Mouse (Mus musculus): Measurements from ENCODE around the gene Gdf11. TPM values are rescaled to one million over a fixed set of nuclear protein-coding genes. Genes with fewer than 3 reads are reported as not detected.
A peak's percentile ranks its signal among the peaks of the same experiment; 100 is the strongest.

Gdf11 gene
- polyA plus RNA-seq, 1 experiment from 2014 or later, result 2.8 TPM

GRCm38 (mm10) chr10:128933574-128933973 is 42.1 kb upstream of the Gdf11 start, which contains the start of gene Itga7:
Gene Itga7, plus strand, starts transcription at chr10:128933818.
- Histone ChIP-seq H3K4me3 (replicated peaks; ENCODE audit: low read length) (peak within 1 kb of the TSS; percentile 48), H3K27me3 (ENCODE audit: control insufficient read depth, insufficient read depth, low read length) (peaks cover 48% of the 10 kb centered on the region), H3K27ac (ENCODE audit: low read length) (no peak within 1 kb of the TSS), H3K36me3 (ENCODE audit: control insufficient read depth, insufficient read depth, low read length) (no peaks in the 10 kb centered on the region), H3K9me3 (replicated peaks; ENCODE audit: control insufficient read depth, low read length) (no peaks in the 10 kb centered on the region), H3K4me2 (ENCODE audit: low read depth, low read length) (peak within 1 kb of the TSS; percentile 73), H3K4me1 (ENCODE audit: control insufficient read depth, insufficient read depth, low read length) (no peaks in the 10 kb centered on the region; the same call in 1 of the 2 replicates), H3K9ac (ENCODE audit: low read length) (peak within 1 kb of the TSS; percentile 49)
- peak; percentile 72 for ATAC-seq (ENCODE audit: insufficient read depth, low FRiP score)
- under 1% methylated on average over 26 of the region's 26 CpGs for WGBS

DNA sequence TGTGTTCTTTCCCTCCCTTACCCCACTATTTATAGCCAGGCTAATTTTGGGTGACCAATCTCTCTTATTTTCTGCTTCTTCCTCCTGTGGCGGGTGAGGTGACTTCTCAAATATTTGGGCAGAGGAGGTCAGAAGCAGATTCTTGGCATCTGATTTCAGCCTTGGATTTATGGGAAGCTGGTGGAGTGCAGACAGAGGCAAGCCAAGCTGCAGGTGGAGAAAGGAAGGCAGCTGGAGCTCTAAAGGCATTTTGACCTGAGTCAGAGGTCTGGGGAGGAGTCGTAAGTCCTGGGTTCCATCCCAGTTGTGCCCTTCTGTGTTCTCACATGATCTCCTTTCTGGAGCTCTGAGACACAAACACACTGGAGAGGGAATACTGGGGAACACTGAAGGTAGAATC is 39.9 kb upstream of the Gdf11 start:
- Histone ChIP-seq H3K4me1 (ENCODE audit: control insufficient read depth, insufficient read depth, low read length) (no peaks in the 10 kb centered on the region), H3K9me3 (replicated peaks; ENCODE audit: control insufficient read depth, low read length) (no peaks in the 10 kb centered on the region), H3K27ac (ENCODE audit: low read length) (no peak overlapping the region), H3K9ac (ENCODE audit: low read length) (no peak overlapping the region), H3K36me3 (ENCODE audit: control insufficient read depth, insufficient read depth, low read length) (no peaks in the 10 kb centered on the region), H3K4me3 (replicated peaks; ENCODE audit: low read length) (no peak overlapping the region), H3K4me2 (ENCODE audit: low read depth, low read length) (no peak overlapping the region), H3K27me3 (ENCODE audit: control insufficient read depth, insufficient read depth, low read length) (peaks cover 47% of the 10 kb centered on the region)
- ATAC-seq (ENCODE audit: insufficient read depth, low FRiP score), result no peak
- WGBS, result 52% methylated on average over 2 of the region's 2 CpGs

DNA sequence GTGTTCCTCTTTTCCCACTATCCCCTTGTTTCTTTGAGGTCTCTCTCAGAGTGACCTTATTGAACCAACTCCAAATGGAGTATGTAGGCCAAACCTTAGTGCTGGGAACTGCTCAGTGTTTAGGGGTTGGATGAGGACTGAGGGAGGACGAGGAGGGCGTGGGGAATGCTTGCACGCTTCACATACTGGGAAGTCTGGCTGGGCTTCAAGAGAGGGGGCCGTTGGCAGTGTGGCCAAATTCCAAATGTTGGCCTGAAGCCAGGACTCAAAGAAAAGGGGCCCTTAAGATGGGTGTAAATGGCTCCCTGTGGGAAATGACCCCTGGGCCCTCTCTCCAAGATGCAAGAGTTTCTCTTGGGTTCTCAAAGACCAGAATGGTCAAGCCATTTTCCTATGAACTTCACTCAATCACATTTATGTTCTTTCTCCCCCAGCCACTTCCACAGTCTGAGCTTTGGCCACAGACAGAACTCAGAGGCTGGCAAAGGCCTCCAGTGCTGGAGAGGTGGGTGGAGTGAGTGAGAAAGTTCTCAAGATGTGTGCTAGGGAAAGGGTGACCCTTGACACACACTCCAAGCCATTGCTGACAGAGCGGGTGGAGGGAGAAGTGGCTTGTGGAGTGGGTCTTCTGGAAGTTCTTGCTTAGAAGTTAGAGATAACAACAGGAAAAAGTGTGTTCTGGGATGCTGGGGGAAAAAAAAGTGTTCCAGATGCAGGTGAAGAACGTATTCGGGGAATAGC is 38.3 kb upstream of the Gdf11 start:
- WGBS, result 65% methylated on average over 7 of the region's 7 CpGs
- H3K4me1 ChIP-seq (ENCODE audit: control insufficient read depth, insufficient read depth, low read length), result no peaks in the 10 kb centered on the region

DNA sequence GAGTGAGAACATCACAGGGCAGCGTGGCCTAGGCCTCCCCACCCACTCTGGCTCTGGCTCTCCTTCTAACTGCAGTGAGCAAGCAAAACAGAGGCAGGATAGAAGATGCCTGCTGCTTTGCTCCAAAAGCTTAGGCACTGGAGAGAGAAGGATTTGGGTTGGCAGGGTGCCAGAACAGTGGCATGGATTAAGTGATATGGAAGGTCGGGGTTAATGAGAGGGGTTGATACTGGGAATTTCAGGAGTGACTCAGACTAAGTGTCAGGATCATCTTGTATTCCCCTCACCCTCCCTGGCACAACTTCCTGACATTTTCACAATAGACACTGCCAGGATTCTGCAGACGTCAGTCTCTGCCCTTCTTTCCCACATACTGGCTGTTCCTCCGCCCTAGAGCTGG is 36.8 kb upstream of the Gdf11 start:
- 0 out of 2 replicates have a peak overlapping the region, but pooled peaks have one; percentile 5 for H3K9ac ChIP-seq (ENCODE audit: low read length)
- no peak for ATAC-seq (ENCODE audit: insufficient read depth, low FRiP score)
- no peak overlapping the region for H3K4me3 ChIP-seq (replicated peaks; ENCODE audit: low read length)
- peaks cover 19% of the 10 kb centered on the region for H3K27me3 ChIP-seq (ENCODE audit: control insufficient read depth, insufficient read depth, low read length)
- peaks cover 8% of the 10 kb centered on the region for H3K4me1 ChIP-seq (ENCODE audit: control insufficient read depth, insufficient read depth, low read length)
- 32% methylated on average over 4 of the region's 4 CpGs for WGBS
- no peak overlapping the region for H3K27ac ChIP-seq (ENCODE audit: low read length)
- no peaks in the 10 kb centered on the region for H3K36me3 ChIP-seq (ENCODE audit: control insufficient read depth, insufficient read depth, low read length)
- H3K4me2 ChIP-seq (ENCODE audit: low read depth, low read length), result no peak overlapping the region
- no peaks in the 10 kb centered on the region for H3K9me3 ChIP-seq (replicated peaks; ENCODE audit: control insufficient read depth, low read length)

More for the DNA sequence above, 38.3 kb upstream of the Gdf11 start:
- Histone ChIP-seq H3K9ac (ENCODE audit: low read length) (no peak overlapping the region), H3K27ac (ENCODE audit: low read length) (no peak overlapping the region), H3K9me3 (replicated peaks; ENCODE audit: control insufficient read depth, low read length) (no peaks in the 10 kb centered on the region), H3K27me3 (ENCODE audit: control insufficient read depth, insufficient read depth, low read length) (peaks cover 33% of the 10 kb centered on the region), H3K4me2 (ENCODE audit: low read depth, low read length) (no peak overlapping the region), H3K36me3 (ENCODE audit: control insufficient read depth, insufficient read depth, low read length) (no peaks in the 10 kb centered on the region), H3K4me3 (replicated peaks; ENCODE audit: low read length) (no peak overlapping the region)
- peak; percentile 30; the same call in 1 of the 2 replicates for ATAC-seq (ENCODE audit: insufficient read depth, low FRiP score)

DNA sequence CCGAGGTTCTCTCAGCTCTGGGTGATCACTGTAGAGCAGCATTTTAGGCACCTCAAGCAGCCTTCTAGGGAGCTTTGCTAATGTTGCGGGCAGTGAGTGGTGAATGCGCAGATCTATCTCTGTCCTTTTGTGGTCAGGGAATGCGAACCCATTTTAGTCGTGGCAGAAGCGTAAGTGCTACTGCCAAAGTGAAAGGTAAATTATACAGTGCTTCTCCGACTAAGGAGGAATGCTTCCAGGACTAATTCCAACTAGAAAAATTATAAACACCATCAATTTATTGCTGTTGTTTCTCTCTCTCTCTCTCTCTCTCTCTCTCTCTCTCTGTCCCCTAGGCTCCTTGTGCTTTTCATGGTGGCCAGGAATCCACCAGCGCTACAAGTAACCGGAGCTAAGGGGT is 32.4 kb upstream of the Gdf11 start, which contains the start of gene Bloc1s1:
TSS of gene Bloc1s1 (minus strand) at position 101 of the 400 bp plus-strand sequence.
- peak within 1 kb of the TSS; percentile 81 for H3K4me3 ChIP-seq (replicated peaks; ENCODE audit: low read length)
- WGBS, result 53% methylated on average over 9 of the region's 9 CpGs
- peak within 1 kb of the TSS; percentile 97 for H3K27ac ChIP-seq (ENCODE audit: low read length)
- peak within 1 kb of the TSS; percentile 87 for H3K9ac ChIP-seq (ENCODE audit: low read length)
- H3K9me3 ChIP-seq (replicated peaks; ENCODE audit: control insufficient read depth, low read length), result no peaks in the 10 kb centered on the region
- peaks cover 45% of the 10 kb centered on the region for H3K4me1 ChIP-seq (ENCODE audit: control insufficient read depth, insufficient read depth, low read length)
- no peaks in the 10 kb centered on the region; the same call in 1 of the 2 replicates for H3K27me3 ChIP-seq (ENCODE audit: control insufficient read depth, insufficient read depth, low read length)
- no peak for ATAC-seq (ENCODE audit: insufficient read depth, low FRiP score)
- peak within 1 kb of the TSS; percentile 79 for H3K4me2 ChIP-seq (ENCODE audit: low read depth, low read length)
- H3K36me3 ChIP-seq (ENCODE audit: control insufficient read depth, insufficient read depth, low read length), result no peaks in the 10 kb centered on the region

DNA sequence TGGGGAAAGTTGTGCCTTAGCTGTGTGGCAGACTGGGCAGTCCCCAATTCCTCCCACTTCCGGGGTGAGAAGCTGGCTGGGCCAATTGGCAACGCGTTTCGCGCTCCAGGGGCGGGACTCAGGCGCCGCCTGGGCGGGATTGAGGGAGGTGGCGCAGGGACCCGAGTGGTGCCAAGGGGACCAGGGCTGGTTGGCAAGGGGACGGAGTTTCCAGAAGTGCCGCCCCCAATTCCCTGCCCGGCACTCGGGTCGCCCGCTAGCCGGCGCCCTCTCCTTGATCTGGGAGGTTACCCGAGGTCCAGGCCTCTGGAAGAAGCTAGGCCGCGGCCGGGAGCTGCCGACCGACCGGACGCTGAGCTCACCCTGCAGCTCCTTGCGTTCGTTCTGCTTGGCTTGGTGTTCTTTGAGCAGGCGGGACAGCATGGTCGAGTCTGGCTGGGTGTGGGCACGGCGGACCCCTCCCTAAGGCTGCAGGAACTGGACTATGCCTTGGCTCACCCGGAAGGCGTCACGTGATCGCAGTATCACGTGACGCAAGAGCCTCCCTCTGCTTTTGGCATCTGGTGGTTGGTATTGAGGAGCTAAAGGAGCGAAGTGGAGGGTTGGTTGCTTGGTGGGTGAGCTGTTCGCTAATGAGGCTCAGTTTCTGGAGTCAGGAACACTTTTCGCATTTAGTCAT is 31.6 kb upstream of the Gdf11 start:
- peak overlapping the region; percentile 79 for H3K4me2 ChIP-seq (ENCODE audit: low read depth, low read length)
- H3K27ac ChIP-seq (ENCODE audit: low read length), result peak overlapping the region; percentile 97
- ATAC-seq (ENCODE audit: insufficient read depth, low FRiP score), result peak; percentile 93
- no peaks in the 10 kb centered on the region for H3K36me3 ChIP-seq (ENCODE audit: control insufficient read depth, insufficient read depth, low read length)
- peak overlapping the region; percentile 87 for H3K9ac ChIP-seq (ENCODE audit: low read length)
- no peaks in the 10 kb centered on the region for H3K9me3 ChIP-seq (replicated peaks; ENCODE audit: control insufficient read depth, low read length)
- H3K4me1 ChIP-seq (ENCODE audit: control insufficient read depth, insufficient read depth, low read length), result peaks cover 51% of the 10 kb centered on the region
- 1% methylated on average over 42 of the region's 42 CpGs for WGBS
- no peaks in the 10 kb centered on the region for H3K27me3 ChIP-seq (ENCODE audit: control insufficient read depth, insufficient read depth, low read length)
- H3K4me3 ChIP-seq (replicated peaks; ENCODE audit: low read length), result peak overlapping the region; percentile 81

GRCm38 (mm10) chr10:128922822-128923012 is 31.2 kb upstream of the Gdf11 start, which contains the start of gene Rdh5:
Gene Rdh5, minus strand, starts transcription at chr10:128922888.
- peak within 1 kb of the TSS; percentile 97 for H3K27ac ChIP-seq (ENCODE audit: low read length)
- H3K4me3 ChIP-seq (replicated peaks; ENCODE audit: low read length), result peak within 1 kb of the TSS; percentile 81
- WGBS, result 11% methylated on average over 1 of the region's 1 CpGs
- no peaks in the 10 kb centered on the region for H3K9me3 ChIP-seq (replicated peaks; ENCODE audit: control insufficient read depth, low read length)
- ATAC-seq (ENCODE audit: insufficient read depth, low FRiP score), result no peak
- no peaks in the 10 kb centered on the region for H3K27me3 ChIP-seq (ENCODE audit: control insufficient read depth, insufficient read depth, low read length)
- peak within 1 kb of the TSS; percentile 87 for H3K9ac ChIP-seq (ENCODE audit: low read length)
- peak within 1 kb of the TSS; percentile 79 for H3K4me2 ChIP-seq (ENCODE audit: low read depth, low read length)
- H3K4me1 ChIP-seq (ENCODE audit: control insufficient read depth, insufficient read depth, low read length), result peaks cover 52% of the 10 kb centered on the region
- no peaks in the 10 kb centered on the region for H3K36me3 ChIP-seq (ENCODE audit: control insufficient read depth, insufficient read depth, low read length)

DNA sequence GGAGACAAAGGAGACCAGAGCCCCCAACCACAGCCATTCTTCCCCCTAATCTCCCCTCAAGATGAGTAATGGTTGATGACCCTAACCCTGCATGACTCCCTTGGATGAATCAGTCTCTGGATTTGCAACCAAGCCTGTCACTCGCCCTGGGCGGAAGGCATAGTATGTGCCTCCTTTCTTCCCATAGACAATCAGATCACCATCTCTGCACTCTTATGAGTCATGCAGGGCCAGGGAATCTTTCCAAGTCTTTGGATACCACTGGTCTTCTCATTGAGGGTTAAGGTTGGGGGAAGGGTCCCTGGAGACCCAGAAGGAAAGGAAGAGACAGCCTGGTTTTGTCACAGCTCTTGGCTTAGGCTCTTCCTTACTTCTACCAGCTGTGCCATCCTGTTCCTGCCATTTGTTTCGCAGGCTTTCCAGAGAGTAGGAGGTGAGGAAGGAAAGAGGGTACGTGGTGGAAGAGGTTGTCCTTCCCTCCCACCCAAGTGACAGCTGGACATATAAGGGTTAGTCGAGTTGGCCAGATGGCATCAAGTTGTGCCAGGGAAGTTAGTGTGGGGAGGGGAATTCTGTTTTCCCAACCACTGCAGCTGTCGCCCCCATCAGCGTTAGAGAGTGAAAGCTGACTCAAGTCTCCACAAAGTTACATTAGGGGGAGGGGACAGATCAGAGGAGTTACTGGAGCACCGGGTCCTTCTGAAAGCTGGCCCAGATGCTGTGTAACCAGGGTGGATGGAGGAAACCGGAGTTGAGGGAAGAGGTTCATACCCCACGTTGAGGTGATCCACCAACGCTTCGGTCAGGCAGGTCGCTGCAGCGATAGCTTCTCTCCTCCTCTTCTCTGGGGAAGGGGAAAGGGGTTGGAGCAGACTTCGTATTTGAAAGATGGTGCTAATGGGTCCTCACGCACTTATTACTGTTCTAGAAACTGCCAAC is 30.6 kb upstream of the Gdf11 start:
- Histone ChIP-seq H3K4me3 (replicated peaks; ENCODE audit: low read length) (peak overlapping the region; percentile 81), H3K36me3 (ENCODE audit: control insufficient read depth, insufficient read depth, low read length) (no peaks in the 10 kb centered on the region), H3K27ac (ENCODE audit: low read length) (peak overlapping the region; percentile 97), H3K4me2 (ENCODE audit: low read depth, low read length) (peak overlapping the region; percentile 79), H3K9me3 (replicated peaks; ENCODE audit: control insufficient read depth, low read length) (no peaks in the 10 kb centered on the region), H3K27me3 (ENCODE audit: control insufficient read depth, insufficient read depth, low read length) (no peaks in the 10 kb centered on the region), H3K4me1 (ENCODE audit: control insufficient read depth, insufficient read depth, low read length) (peaks cover 52% of the 10 kb centered on the region), H3K9ac (ENCODE audit: low read length) (peak overlapping the region; percentile 87)
- 61% methylated on average over 16 of the region's 16 CpGs for WGBS
- no peak for ATAC-seq (ENCODE audit: insufficient read depth, low FRiP score)

Data from stomach, embryonic 16.5 days (tissue).